Mouse (Mus musculus): Measurements from ENCODE around the gene Creb5. TPM values are rescaled to one million over a fixed set of nuclear protein-coding genes. Genes with fewer than 3 reads are reported as not detected.

Creb5 gene
- polyA plus RNA-seq, 1 experiment from 2014 or later = 0.28 TPM

Other genes with a start within 250 kb of the Creb5 start
- gene Jazf1, start 218.6 kb upstream of the Creb5 start, polyA plus RNA-seq (2015; fragmentation: Nextera tagmentation; extraction: Ambion mirVana) = 1.4 and 1.7 TPM in 2 replicates

Measured in liver, embryonic 13.5 days (tissue).